Mouse (Mus musculus): ENCODE data around the gene Magi3.

DNA sequence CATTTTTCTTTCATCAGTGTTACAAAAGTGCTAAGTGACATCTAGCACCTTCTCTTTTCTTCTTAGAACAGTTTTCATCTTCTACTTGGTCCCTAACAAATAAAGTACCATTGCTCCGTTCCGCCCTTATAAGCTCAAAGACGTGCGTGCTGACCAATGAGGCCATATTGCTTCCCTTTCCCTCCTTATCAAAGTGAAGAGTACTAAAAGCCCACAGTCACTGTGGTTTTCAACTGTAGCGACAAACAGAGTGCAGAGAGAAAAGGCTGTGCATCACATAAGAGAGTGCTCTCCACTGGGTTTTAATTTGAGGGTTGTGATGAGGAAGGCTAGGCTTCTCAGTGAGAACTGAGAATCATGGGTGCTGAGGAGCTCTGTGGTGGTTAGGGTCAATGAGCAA lies 14.9 kb upstream of the Magi3 start:
- TF ChIP-seq CTCF (IDR thresholded peaks at IDR 0.05; ENCODE audit: control insufficient read depth, insufficient read depth, insufficient read length) (no peak), MAX (IDR thresholded peaks at IDR 0.05) (no peak), FOSL1 (IDR thresholded peaks at IDR 0.05; ENCODE audit: insufficient read depth, low read length, poor library complexity, severe bottlenecking) (no peak), USF1 (IDR thresholded peaks at IDR 0.05; ENCODE audit: low read depth) (no peak), MYOG (IDR thresholded peaks at IDR 0.05; ENCODE audit: control insufficient read depth, extremely low read depth, insufficient read length) (no peak)
